Mouse (Mus musculus) fat pad, adult 2 months (tissue): ENCODE results near the gene Fbxw21.
"Not testable (repeated sequence)": the region's sequence is repeated elsewhere in the genome, so short reads cannot be mapped to it uniquely, and the experiment has no call there.

Experiments used
- DNase-seq: peaks from one replicate; pipeline ENCODE4 v3.0.0-alpha.2; 2011; ENCODE audit warnings: low read depth, low spot score; ENCODE audit errors: extremely low read depth

Gene Fbxw21

GRCm38 (mm10) chr9:109161941-109162340 lies at the start of gene Fbxw21:
Gene Fbxw21, minus strand, starts transcription at chr9:109162041.
- no peak for DNase-seq

GRCm38 (mm10) chr9:109201347-109201746 lies 39.5 kb upstream of the Fbxw21 start:
- not testable (repeated sequence) for DNase-seq

GRCm38 (mm10) chr9:109200349-109200748 lies 38.5 kb upstream of the Fbxw21 start:
- no peak for DNase-seq

GRCm38 (mm10) chr9:109199353-109199752 lies 37.5 kb upstream of the Fbxw21 start:
- DNase-seq: no peak

GRCm38 (mm10) chr9:109195875-109196274 lies 34.0 kb upstream of the Fbxw21 start, which contains the start of gene Fbxw13:
Gene Fbxw13, minus strand, starts transcription at chr9:109195975.
- not testable (repeated sequence) for DNase-seq

- DNase-seq: no peak
Observed at GRCm38 (mm10) chr9:109177208-109177607, 15.4 kb upstream of the Fbxw21 start.

GRCm38 (mm10) chr9:109176301-109176700 lies 14.5 kb upstream of the Fbxw21 start:
- no peak for DNase-seq

GRCm38 (mm10) chr9:109167316-109167715 lies 5.5 kb upstream of the Fbxw21 start:
- no peak for DNase-seq

- DNase-seq: not testable (repeated sequence)
Observed at GRCm38 (mm10) chr9:109140414-109140813, 21.4 kb downstream of the Fbxw21 start.

GRCm38 (mm10) chr9:109130076-109130475 lies 31.8 kb downstream of the Fbxw21 start:
- no peak for DNase-seq

- DNase-seq: no peak
Observed at GRCm38 (mm10) chr9:109128211-109128610, 33.6 kb downstream of the Fbxw21 start.

- no peak for DNase-seq
Observed at GRCm38 (mm10) chr9:109127076-109127475, 34.8 kb downstream of the Fbxw21 start.

GRCm38 (mm10) chr9:109125481-109125880 lies 36.4 kb downstream of the Fbxw21 start:
- DNase-seq: no peak

- no peak for DNase-seq
Observed at GRCm38 (mm10) chr9:109125043-109125442, 36.8 kb downstream of the Fbxw21 start.

GRCm38 (mm10) chr9:109124164-109124563 lies 37.7 kb downstream of the Fbxw21 start:
- DNase-seq: no peak

- no peak for DNase-seq
Observed at GRCm38 (mm10) chr9:109123266-109123665, 38.6 kb downstream of the Fbxw21 start.

- no peak for DNase-seq
Observed at GRCm38 (mm10) chr9:109122553-109123085, 39.2 kb downstream of the Fbxw21 start.

GRCm38 (mm10) chr9:109120956-109121355 lies 40.9 kb downstream of the Fbxw21 start:
- DNase-seq: no peak

GRCm38 (mm10) chr9:109119571-109119970 lies 42.3 kb downstream of the Fbxw21 start:
- DNase-seq: no peak

- DNase-seq: no peak
Observed at GRCm38 (mm10) chr9:109118106-109118505, 43.7 kb downstream of the Fbxw21 start.

- DNase-seq: no peak
Observed at GRCm38 (mm10) chr9:109116205-109116604, 45.6 kb downstream of the Fbxw21 start.

GRCm38 (mm10) chr9:109114871-109115270 lies 47.0 kb downstream of the Fbxw21 start:
- no peak for DNase-seq

GRCm38 (mm10) chr9:109114276-109114675 lies 47.6 kb downstream of the Fbxw21 start:
- no peak for DNase-seq
